Mouse (Mus musculus): ENCODE results near the gene Hamp2. TPM values are rescaled to one million over a fixed set of nuclear protein-coding genes. Genes with fewer than 3 reads are reported as not detected.
"Not testable (repeated sequence)": the region's sequence is repeated elsewhere in the genome, so short reads cannot be mapped to it uniquely, and the experiment has no call there.

Hamp2 gene
- not detected for polyA plus RNA-seq (2012; fragmentation: generic; extraction: Trizol)
- long read RNA-seq, experiment 1 = 0 reads
- long read RNA-seq, experiment 2 = 0 reads

DNA sequence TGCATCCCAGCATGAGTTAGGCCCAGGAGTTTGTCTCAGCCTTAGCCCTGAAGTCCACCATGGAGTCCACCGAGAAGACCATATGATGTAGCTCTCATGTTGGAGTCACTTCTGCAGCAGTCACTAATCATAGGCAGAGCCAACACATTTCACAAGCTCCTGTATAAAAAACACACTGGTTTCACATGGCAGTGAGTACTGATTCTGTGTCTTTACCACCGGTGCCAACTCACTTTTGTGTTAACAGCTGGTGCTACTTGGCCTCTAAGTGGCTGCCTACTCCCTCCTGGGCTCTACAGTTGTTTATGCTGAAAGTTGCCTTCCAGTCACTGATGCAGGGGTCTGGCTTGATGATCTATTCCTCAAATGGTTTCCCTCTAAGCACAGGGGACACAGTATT, at the start of gene Hamp2:
Hamp2 (minus strand) TSS at position 101 of the 400 bp plus-strand sequence.
- not testable (repeated sequence) for H3K4me3 ChIP-seq (ENCODE audit: insufficient read depth, poor library complexity, severe bottlenecking); H3K36me3 ChIP-seq (ENCODE audit: control insufficient read depth, insufficient read depth); H3K27me3 ChIP-seq (ENCODE audit: control insufficient read depth, insufficient read depth, insufficient read length); H3K79me2 ChIP-seq (ENCODE audit: control insufficient read depth, insufficient read depth); H3ac ChIP-seq (ENCODE audit: control insufficient read depth, insufficient read length, low read depth); H3K79me3 ChIP-seq (ENCODE audit: low read depth)

GRCm38 (mm10) chr7:30973501-30974289, 49.2 kb upstream of the Hamp2 start, which contains the start of gene Fam187b:
Gene Fam187b (plus strand): TSS chr7:30973790.
- Histone ChIP-seq H3K79me3 (ENCODE audit: low read depth) (no peaks in the 10 kb centered on the region), H3K79me2 (ENCODE audit: control insufficient read depth, insufficient read depth) (no peaks in the 10 kb centered on the region), H3K36me3 (ENCODE audit: control insufficient read depth, insufficient read depth) (no peaks in the 10 kb centered on the region), H3K4me3 (ENCODE audit: insufficient read depth, poor library complexity, severe bottlenecking) (no peak within 1 kb of the TSS), H3ac (ENCODE audit: control insufficient read depth, insufficient read length, low read depth) (no peak within 1 kb of the TSS), H3K27me3 (ENCODE audit: control insufficient read depth, insufficient read depth, insufficient read length) (peaks cover 22% of the 10 kb centered on the region)
- TF ChIP-seq USF1 (IDR thresholded peaks at IDR 0.05; ENCODE audit: low read depth) (no peak), CTCF (IDR thresholded peaks at IDR 0.05; ENCODE audit: control insufficient read depth, insufficient read depth, insufficient read length) (peak; percentile 88)

DNA sequence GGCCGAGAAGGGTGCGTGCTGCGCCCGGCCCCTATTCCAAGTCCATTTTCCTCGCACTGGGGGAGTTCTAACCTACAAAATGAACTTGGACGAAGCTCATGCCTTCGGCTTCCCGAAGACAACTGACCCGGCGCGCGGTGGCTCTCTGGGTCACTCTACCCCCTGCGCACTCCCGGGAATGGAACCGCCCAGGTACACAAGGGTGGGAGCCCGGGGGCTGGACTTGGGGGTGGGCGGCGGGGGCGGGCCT, 48.7 kb upstream of the Hamp2 start, which contains the start of gene Lsr:
Lsr (minus strand) TSS at position 214 of the 250 bp plus-strand sequence.
- Histone ChIP-seq H3K79me2 (ENCODE audit: control insufficient read depth, insufficient read depth) (no peaks in the 10 kb centered on the region), H3K79me3 (ENCODE audit: low read depth) (no peaks in the 10 kb centered on the region), H3K4me3 (ENCODE audit: insufficient read depth, poor library complexity, severe bottlenecking) (no peak within 1 kb of the TSS), H3K36me3 (ENCODE audit: control insufficient read depth, insufficient read depth) (no peaks in the 10 kb centered on the region), H3K27me3 (ENCODE audit: control insufficient read depth, insufficient read depth, insufficient read length) (peaks cover 23% of the 10 kb centered on the region), H3ac (ENCODE audit: control insufficient read depth, insufficient read length, low read depth) (no peak within 1 kb of the TSS)
- TF ChIP-seq CTCF (IDR thresholded peaks at IDR 0.05; ENCODE audit: control insufficient read depth, insufficient read depth, insufficient read length) (no peak), MYOG (IDR thresholded peaks at IDR 0.05; ENCODE audit: control insufficient read depth, extremely low read depth, insufficient read length) (no peak), CEBPB (IDR thresholded peaks at IDR 0.05; ENCODE audit: low read depth) (no peak), MAX (IDR thresholded peaks at IDR 0.05) (no peak), MYOD1 (IDR thresholded peaks at IDR 0.05; ENCODE audit: control insufficient read depth, insufficient read length, low read depth) (no peak), FOSL1 (IDR thresholded peaks at IDR 0.05; ENCODE audit: insufficient read depth, low read length, poor library complexity, severe bottlenecking) (no peak), USF1 (IDR thresholded peaks at IDR 0.05; ENCODE audit: low read depth) (no peak)

DNA sequence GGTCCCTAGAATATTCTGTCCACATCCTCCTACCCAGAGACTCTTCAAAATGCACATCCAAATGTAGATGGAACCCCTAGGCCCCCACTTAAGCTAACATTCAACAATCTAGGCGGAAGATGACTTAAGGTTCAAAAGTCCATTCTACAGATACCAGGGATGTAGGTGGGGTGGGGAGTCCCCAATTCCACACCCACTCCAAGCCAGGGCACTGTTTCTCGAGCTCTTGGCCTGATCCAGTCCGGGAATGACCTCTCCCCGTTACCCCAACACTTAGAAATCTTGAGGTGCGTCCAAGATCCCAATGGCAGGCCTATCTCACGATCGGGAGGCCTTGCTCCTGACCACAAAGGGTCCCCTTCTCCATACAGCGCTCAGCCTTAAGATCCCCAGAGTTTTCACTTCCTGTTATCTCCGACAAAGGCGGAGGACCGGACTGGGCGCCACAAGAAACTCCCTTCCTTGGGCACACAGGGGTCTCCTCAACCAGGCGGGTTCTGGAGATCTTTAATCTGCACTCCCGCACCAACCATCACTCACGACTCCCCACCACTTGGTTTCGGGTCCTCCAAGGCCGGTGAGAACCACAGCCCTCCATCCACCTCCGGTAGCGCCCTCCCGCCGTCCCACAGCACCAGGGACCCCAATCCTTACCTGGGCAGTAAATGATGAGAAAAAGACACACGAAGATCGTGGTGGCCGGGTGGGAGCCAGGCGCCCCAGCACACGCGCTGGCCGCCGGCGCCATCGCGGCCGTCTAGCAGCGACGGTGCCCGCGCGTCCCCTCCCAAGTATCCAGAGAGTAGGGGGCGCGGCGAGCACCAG, 48.2 kb upstream of the Hamp2 start:
- TF ChIP-seq FOSL1 (IDR thresholded peaks at IDR 0.05; ENCODE audit: insufficient read depth, low read length, poor library complexity, severe bottlenecking) (no peak), MYOG (IDR thresholded peaks at IDR 0.05; ENCODE audit: control insufficient read depth, extremely low read depth, insufficient read length) (no peak), MAX (IDR thresholded peaks at IDR 0.05) (no peak), USF1 (IDR thresholded peaks at IDR 0.05; ENCODE audit: low read depth) (no peak), MYOD1 (IDR thresholded peaks at IDR 0.05; ENCODE audit: control insufficient read depth, insufficient read length, low read depth) (no peak), CEBPB (IDR thresholded peaks at IDR 0.05; ENCODE audit: low read depth) (no peak), CTCF (IDR thresholded peaks at IDR 0.05; ENCODE audit: control insufficient read depth, insufficient read depth, insufficient read length) (no peak)
- Histone ChIP-seq H3K79me2 (ENCODE audit: control insufficient read depth, insufficient read depth) (no peaks in the 10 kb centered on the region), H3K36me3 (ENCODE audit: control insufficient read depth, insufficient read depth) (no peaks in the 10 kb centered on the region), H3ac (ENCODE audit: control insufficient read depth, insufficient read length, low read depth) (no peak overlapping the region), H3K79me3 (ENCODE audit: low read depth) (no peaks in the 10 kb centered on the region), H3K27me3 (ENCODE audit: control insufficient read depth, insufficient read depth, insufficient read length) (peaks cover 20% of the 10 kb centered on the region), H3K4me3 (ENCODE audit: insufficient read depth, poor library complexity, severe bottlenecking) (no peak overlapping the region)

DNA sequence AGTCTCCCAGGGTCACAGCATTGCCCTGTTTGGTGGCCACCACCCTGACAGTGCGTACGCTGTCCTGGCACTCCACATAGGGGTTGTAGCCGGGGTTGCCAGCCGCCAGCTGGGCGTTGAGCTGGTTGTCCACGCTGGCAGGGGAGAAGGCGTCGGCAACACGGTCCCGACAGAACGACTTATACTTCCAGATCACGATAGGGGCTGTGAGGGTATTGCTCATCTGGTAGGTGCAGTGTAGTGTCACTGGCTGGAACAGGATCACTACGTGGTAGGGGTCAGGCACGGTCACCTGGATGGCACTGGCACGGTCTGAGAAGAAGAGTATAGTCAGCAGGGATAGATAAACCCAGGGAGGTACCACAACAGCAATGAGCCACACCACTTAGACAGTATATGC, 47.4 kb upstream of the Hamp2 start:
- Histone ChIP-seq H3K79me2 (ENCODE audit: control insufficient read depth, insufficient read depth) (no peaks in the 10 kb centered on the region), H3K27me3 (ENCODE audit: control insufficient read depth, insufficient read depth, insufficient read length) (peaks cover 19% of the 10 kb centered on the region), H3K79me3 (ENCODE audit: low read depth) (no peaks in the 10 kb centered on the region), H3K4me3 (ENCODE audit: insufficient read depth, poor library complexity, severe bottlenecking) (no peak overlapping the region), H3ac (ENCODE audit: control insufficient read depth, insufficient read length, low read depth) (no peak overlapping the region), H3K36me3 (ENCODE audit: control insufficient read depth, insufficient read depth) (no peaks in the 10 kb centered on the region)
- TF ChIP-seq MYOG (IDR thresholded peaks at IDR 0.05; ENCODE audit: control insufficient read depth, extremely low read depth, insufficient read length) (no peak), MYOD1 (IDR thresholded peaks at IDR 0.05; ENCODE audit: control insufficient read depth, insufficient read length, low read depth) (no peak), FOSL1 (IDR thresholded peaks at IDR 0.05; ENCODE audit: insufficient read depth, low read length, poor library complexity, severe bottlenecking) (no peak), USF1 (IDR thresholded peaks at IDR 0.05; ENCODE audit: low read depth) (no peak), CTCF (IDR thresholded peaks at IDR 0.05; ENCODE audit: control insufficient read depth, insufficient read depth, insufficient read length) (no peak), MAX (IDR thresholded peaks at IDR 0.05) (no peak), CEBPB (IDR thresholded peaks at IDR 0.05; ENCODE audit: low read depth) (no peak)

DNA sequence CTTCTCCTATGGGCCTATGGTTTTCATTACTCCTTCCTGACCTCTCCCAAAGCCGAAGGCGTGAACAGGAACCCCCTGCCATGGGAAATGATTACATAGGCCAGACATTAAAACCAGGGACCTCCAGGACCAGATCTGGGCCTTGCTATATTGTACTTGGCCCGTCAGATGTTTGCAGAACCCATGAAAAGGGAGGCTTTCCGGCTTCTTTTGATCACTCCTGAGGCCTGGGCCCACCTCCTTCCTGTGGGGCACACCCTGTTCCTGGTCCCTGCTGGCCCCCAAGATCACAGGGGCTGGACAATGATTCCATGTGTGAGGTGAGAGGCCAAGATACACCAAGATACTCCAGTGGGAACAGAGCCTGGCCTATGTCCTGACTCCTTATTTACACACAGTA, 44.7 kb upstream of the Hamp2 start:
- Histone ChIP-seq H3K79me2 (ENCODE audit: control insufficient read depth, insufficient read depth) (no peaks in the 10 kb centered on the region), H3K4me3 (ENCODE audit: insufficient read depth, poor library complexity, severe bottlenecking) (no peak overlapping the region), H3ac (ENCODE audit: control insufficient read depth, insufficient read length, low read depth) (no peak overlapping the region), H3K79me3 (ENCODE audit: low read depth) (no peaks in the 10 kb centered on the region), H3K27me3 (ENCODE audit: control insufficient read depth, insufficient read depth, insufficient read length) (peaks cover 19% of the 10 kb centered on the region), H3K36me3 (ENCODE audit: control insufficient read depth, insufficient read depth) (no peaks in the 10 kb centered on the region)
- TF ChIP-seq MYOD1 (IDR thresholded peaks at IDR 0.05; ENCODE audit: control insufficient read depth, insufficient read length, low read depth) = no peak
- no peak for TF ChIP-seq CEBPB (IDR thresholded peaks at IDR 0.05; ENCODE audit: low read depth)
- TF ChIP-seq USF1 (IDR thresholded peaks at IDR 0.05; ENCODE audit: low read depth) = no peak
- TF ChIP-seq CTCF (IDR thresholded peaks at IDR 0.05; ENCODE audit: control insufficient read depth, insufficient read depth, insufficient read length) = no peak
- no peak for TF ChIP-seq MYOG (IDR thresholded peaks at IDR 0.05; ENCODE audit: control insufficient read depth, extremely low read depth, insufficient read length)
- TF ChIP-seq MAX (IDR thresholded peaks at IDR 0.05) = no peak
- no peak for TF ChIP-seq FOSL1 (IDR thresholded peaks at IDR 0.05; ENCODE audit: insufficient read depth, low read length, poor library complexity, severe bottlenecking)
